Mouse (Mus musculus): Measurements from ENCODE around the gene Cux1. TPM values are rescaled to one million over a fixed set of nuclear protein-coding genes. Genes with fewer than 3 reads are reported as not detected.
"Not testable (repeated sequence)": the region's sequence is repeated elsewhere in the genome, so short reads cannot be mapped to it uniquely, and the experiment has no call there.

Gene Cux1
- polyA plus RNA-seq, 1 experiment from 2014 or later = 117 TPM

- no peak overlapping the region for H3K27ac ChIP-seq (ENCODE audit: low read length)
- 64% methylated on average over 4 of the region's 4 CpGs for WGBS
These were observed 87.5 kb downstream of the Cux1 start for GRCm38 (mm10) chr5:136479801-136480200.

GRCm38 (mm10) chr5:136479024-136479763 lies 88.1 kb downstream of the Cux1 start:
- Histone ChIP-seq H3K4me3 (ENCODE audit: low read length) (no peak overlapping the region), H3K4me1 (replicated peaks; ENCODE audit: control insufficient read depth, insufficient read depth, low read length) (peaks cover 4% of the 10 kb centered on the region), H3K36me3 (ENCODE audit: control insufficient read depth, insufficient read depth, low read length) (no peaks in the 10 kb centered on the region), H3K4me2 (ENCODE audit: low read depth, low read length) (no peak overlapping the region), H3K9ac (ENCODE audit: low read length) (no peak overlapping the region), H3K9me3 (ENCODE audit: control insufficient read depth, low read length) (no peaks in the 10 kb centered on the region), H3K27me3 (ENCODE audit: control insufficient read depth, insufficient read depth, low read depth, low read length) (no peaks in the 10 kb centered on the region), H3K27ac (ENCODE audit: low read length) (no peak overlapping the region)
- no peak for ATAC-seq (ENCODE audit: low read depth)
- 74% methylated on average over 6 of the region's 6 CpGs for WGBS

More at GRCm38 (mm10) chr5:136479801-136480200, 87.5 kb downstream of the Cux1 start:
- Histone ChIP-seq H3K4me3 (ENCODE audit: low read length) (no peak overlapping the region), H3K4me2 (ENCODE audit: low read depth, low read length) (no peak overlapping the region), H3K9me3 (ENCODE audit: control insufficient read depth, low read length) (no peaks in the 10 kb centered on the region), H3K36me3 (ENCODE audit: control insufficient read depth, insufficient read depth, low read length) (no peaks in the 10 kb centered on the region), H3K9ac (ENCODE audit: low read length) (no peak overlapping the region), H3K27me3 (ENCODE audit: control insufficient read depth, insufficient read depth, low read depth, low read length) (no peaks in the 10 kb centered on the region), H3K4me1 (replicated peaks; ENCODE audit: control insufficient read depth, insufficient read depth, low read length) (peaks cover 4% of the 10 kb centered on the region)
- no peak for ATAC-seq (ENCODE audit: low read depth)

GRCm38 (mm10) chr5:136476272-136476671 lies 91.0 kb downstream of the Cux1 start:
- Histone ChIP-seq H3K4me1 (replicated peaks; ENCODE audit: control insufficient read depth, insufficient read depth, low read length) (peaks cover 27% of the 10 kb centered on the region), H3K27ac (ENCODE audit: low read length) (no peak overlapping the region)
- 67% methylated on average over 3 of the region's 3 CpGs for WGBS

GRCm38 (mm10) chr5:136475161-136475560 lies 92.1 kb downstream of the Cux1 start:
- Histone ChIP-seq H3K27ac (ENCODE audit: low read length) (no peak overlapping the region), H3K4me1 (replicated peaks; ENCODE audit: control insufficient read depth, insufficient read depth, low read length) (peaks cover 30% of the 10 kb centered on the region), H3K4me3 (ENCODE audit: low read length) (no peak overlapping the region), H3K9me3 (ENCODE audit: control insufficient read depth, low read length) (no peaks in the 10 kb centered on the region), H3K36me3 (ENCODE audit: control insufficient read depth, insufficient read depth, low read length) (no peaks in the 10 kb centered on the region), H3K27me3 (ENCODE audit: control insufficient read depth, insufficient read depth, low read depth, low read length) (no peaks in the 10 kb centered on the region), H3K4me2 (ENCODE audit: low read depth, low read length) (no peak overlapping the region), H3K9ac (ENCODE audit: low read length) (no peak overlapping the region)
- ATAC-seq (ENCODE audit: low read depth) = no peak
- WGBS = 88% methylated on average over 1 of the region's 1 CpGs

More at GRCm38 (mm10) chr5:136476272-136476671, 91.0 kb downstream of the Cux1 start:
- H3K9me3 ChIP-seq (ENCODE audit: control insufficient read depth, low read length) = no peaks in the 10 kb centered on the region
- H3K9ac ChIP-seq (ENCODE audit: low read length) = no peak overlapping the region
- no peak overlapping the region for H3K4me2 ChIP-seq (ENCODE audit: low read depth, low read length)
- no peaks in the 10 kb centered on the region for H3K27me3 ChIP-seq (ENCODE audit: control insufficient read depth, insufficient read depth, low read depth, low read length)
- no peaks in the 10 kb centered on the region for H3K36me3 ChIP-seq (ENCODE audit: control insufficient read depth, insufficient read depth, low read length)
- no peak overlapping the region for H3K4me3 ChIP-seq (ENCODE audit: low read length)
- no peak for ATAC-seq (ENCODE audit: low read depth)

GRCm38 (mm10) chr5:136474086-136474485 lies 93.2 kb downstream of the Cux1 start:
- Histone ChIP-seq H3K9ac (ENCODE audit: low read length) (no peak overlapping the region), H3K4me1 (replicated peaks; ENCODE audit: control insufficient read depth, insufficient read depth, low read length) (peaks cover 30% of the 10 kb centered on the region), H3K9me3 (ENCODE audit: control insufficient read depth, low read length) (no peaks in the 10 kb centered on the region), H3K36me3 (ENCODE audit: control insufficient read depth, insufficient read depth, low read length) (no peaks in the 10 kb centered on the region), H3K4me2 (ENCODE audit: low read depth, low read length) (no peak overlapping the region), H3K4me3 (ENCODE audit: low read length) (no peak overlapping the region), H3K27ac (ENCODE audit: low read length) (no peak overlapping the region), H3K27me3 (ENCODE audit: control insufficient read depth, insufficient read depth, low read depth, low read length) (no peaks in the 10 kb centered on the region)
- 54% methylated on average over 3 of the region's 3 CpGs for WGBS
- no peak for ATAC-seq (ENCODE audit: low read depth)

- Histone ChIP-seq H3K36me3 (ENCODE audit: control insufficient read depth, insufficient read depth, low read length) (no peaks in the 10 kb centered on the region), H3K9ac (ENCODE audit: low read length) (no peak overlapping the region), H3K4me2 (ENCODE audit: low read depth, low read length) (no peak overlapping the region), H3K27me3 (ENCODE audit: control insufficient read depth, insufficient read depth, low read depth, low read length) (no peaks in the 10 kb centered on the region), H3K4me3 (ENCODE audit: low read length) (no peak overlapping the region), H3K27ac (ENCODE audit: low read length) (peak overlapping the region; percentile 62), H3K9me3 (ENCODE audit: control insufficient read depth, low read length) (no peaks in the 10 kb centered on the region), H3K4me1 (replicated peaks; ENCODE audit: control insufficient read depth, insufficient read depth, low read length) (peaks cover 30% of the 10 kb centered on the region)
- ATAC-seq (ENCODE audit: low read depth) = peak; percentile 70
- 25% methylated on average over 6 of the region's 6 CpGs for WGBS
These were observed 94.0 kb downstream of the Cux1 start for GRCm38 (mm10) chr5:136473337-136473736.

- no peak overlapping the region for H3K9ac ChIP-seq (ENCODE audit: low read length)
- no peak overlapping the region for H3K4me3 ChIP-seq (ENCODE audit: low read length)
- no peaks in the 10 kb centered on the region for H3K27me3 ChIP-seq (ENCODE audit: control insufficient read depth, insufficient read depth, low read depth, low read length)
- peak overlapping the region; percentile 62 for H3K27ac ChIP-seq (ENCODE audit: low read length)
- peaks cover 35% of the 10 kb centered on the region for H3K4me1 ChIP-seq (replicated peaks; ENCODE audit: control insufficient read depth, insufficient read depth, low read length)
- H3K36me3 ChIP-seq (ENCODE audit: control insufficient read depth, insufficient read depth, low read length) = no peaks in the 10 kb centered on the region
- ATAC-seq (ENCODE audit: low read depth) = peak; percentile 49; the same call in 1 of the 2 replicates
- no peak overlapping the region for H3K4me2 ChIP-seq (ENCODE audit: low read depth, low read length)
- no peaks in the 10 kb centered on the region for H3K9me3 ChIP-seq (ENCODE audit: control insufficient read depth, low read length)
- 39% methylated on average over 6 of the region's 6 CpGs for WGBS
These were observed 94.4 kb downstream of the Cux1 start for GRCm38 (mm10) chr5:136472846-136473245.

GRCm38 (mm10) chr5:136470985-136471735 lies 96.1 kb downstream of the Cux1 start:
- not testable (repeated sequence) for H3K36me3 ChIP-seq (ENCODE audit: control insufficient read depth, insufficient read depth, low read length); H3K27ac ChIP-seq (ENCODE audit: low read length); H3K4me3 ChIP-seq (ENCODE audit: low read length); ATAC-seq (ENCODE audit: low read depth); H3K4me2 ChIP-seq (ENCODE audit: low read depth, low read length); H3K9ac ChIP-seq (ENCODE audit: low read length); H3K27me3 ChIP-seq (ENCODE audit: control insufficient read depth, insufficient read depth, low read depth, low read length); H3K9me3 ChIP-seq (ENCODE audit: control insufficient read depth, low read length)
- 41% methylated on average over 2 of the region's 2 CpGs for WGBS
- peaks cover 46% of the 10 kb centered on the region for H3K4me1 ChIP-seq (replicated peaks; ENCODE audit: control insufficient read depth, insufficient read depth, low read length)

GRCm38 (mm10) chr5:136469301-136469700 lies 98.0 kb downstream of the Cux1 start:
- Histone ChIP-seq H3K27me3 (ENCODE audit: control insufficient read depth, insufficient read depth, low read depth, low read length) (no peaks in the 10 kb centered on the region), H3K36me3 (ENCODE audit: control insufficient read depth, insufficient read depth, low read length) (no peaks in the 10 kb centered on the region), H3K9me3 (ENCODE audit: control insufficient read depth, low read length) (no peaks in the 10 kb centered on the region), H3K4me2 (ENCODE audit: low read depth, low read length) (no peak overlapping the region), H3K27ac (ENCODE audit: low read length) (no peak overlapping the region), H3K4me1 (replicated peaks; ENCODE audit: control insufficient read depth, insufficient read depth, low read length) (peaks cover 62% of the 10 kb centered on the region), H3K9ac (ENCODE audit: low read length) (no peak overlapping the region), H3K4me3 (ENCODE audit: low read length) (no peak overlapping the region)
- 61% methylated on average over 1 of the region's 1 CpGs for WGBS
- no peak for ATAC-seq (ENCODE audit: low read depth)

Data from lung, embryonic 16.5 days (tissue).